ENCODE assay signal across 20 mouse cellular contexts in the genomic region with DNA sequence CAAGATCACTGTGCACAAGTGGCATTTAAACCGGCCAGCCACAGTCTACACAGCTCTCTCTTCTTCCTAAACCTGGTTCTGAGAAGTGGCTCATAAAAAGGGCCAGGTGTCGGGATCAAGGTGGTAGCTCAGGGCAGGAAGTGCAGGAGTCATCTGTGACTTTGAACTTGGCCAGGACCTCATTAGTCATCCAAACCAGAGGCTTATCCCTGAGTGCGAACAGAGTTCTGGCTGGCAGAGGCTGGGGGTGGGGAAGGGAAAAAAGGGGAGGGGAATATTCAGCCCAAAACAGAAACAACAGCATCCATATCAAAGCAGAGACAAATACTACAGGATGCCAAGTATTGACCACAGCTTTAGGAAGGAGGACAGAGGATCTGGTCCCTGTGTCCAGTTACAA. TPM values are rescaled to one million over a fixed set of nuclear protein-coding genes. Genes with fewer than 3 reads are reported as not detected.
DNase-seq lines count a peak whose midpoint lies in the region; ATAC-seq and TF ChIP-seq lines count a peak whose summit lies in the region.
"Had no signal": no experiment of that assay in that cellular context is flagged by ENCODE, and none has a peak within 500 bp of the region (broad histone marks: within the 10 kb centered on the region; RNA-seq: fewer than 3 reads in every experiment).

No protein-coding gene starts in this region.

- no peak overlapping the region for H3K4me2 ChIP-seq in liver, postnatal 0 days (ENCODE audit: low read depth, low read length)
- H3K4me2 ChIP-seq in liver, embryonic 12.5 days = no peak overlapping the region
- no peak overlapping the region for H3K4me2 ChIP-seq in intestine, embryonic 16.5 days (ENCODE audit: low read depth, low read length)
- H3K4me2 ChIP-seq in stomach, embryonic 16.5 days (ENCODE audit: low read depth, low read length) = no peak overlapping the region
- no peak overlapping the region for H3K4me2 ChIP-seq in forebrain, embryonic 12.5 days
- H3K4me2 ChIP-seq: embryonic facial prominence, embryonic 12.5 days; forebrain, embryonic 13.5 days; heart, embryonic 12.5 days; hindbrain, embryonic 14.5 days had no signal

- WGBS in liver, postnatal 0 days (ENCODE audit: insufficient replicate concordance) = 22% methylated on average over 3 of the region's 3 CpGs
- whole genome bisulfite sequencing in liver, embryonic 12.5 days (ENCODE audit: insufficient replicate concordance) = 29% methylated on average over 3 of the region's 3 CpGs
- 11% methylated on average over 3 of the region's 3 CpGs for WGBS in intestine, embryonic 16.5 days
- 9% methylated on average over 3 of the region's 3 CpGs for WGBS in stomach, embryonic 16.5 days
- WGBS in forebrain, embryonic 12.5 days = 28% methylated on average over 3 of the region's 3 CpGs

- H3K4me3 ChIP-seq in liver, postnatal 0 days (ENCODE audit: low read depth, low read length) = no peak overlapping the region
- no peak overlapping the region for H3K4me3 ChIP-seq in liver, embryonic 12.5 days
- no peak overlapping the region for H3K4me3 ChIP-seq in intestine, embryonic 16.5 days (ENCODE audit: low read length)
- no peak overlapping the region for H3K4me3 ChIP-seq in stomach, embryonic 16.5 days (replicated peaks; ENCODE audit: low read length)
- no peak overlapping the region for H3K4me3 ChIP-seq in forebrain, embryonic 12.5 days (replicated peaks)
- H3K4me3 ChIP-seq: embryonic facial prominence, embryonic 12.5 days; forebrain, embryonic 13.5 days; heart, embryonic 12.5 days; hindbrain, embryonic 10.5 days had no signal

- H3K27me3 ChIP-seq in liver, postnatal 0 days (ENCODE audit: insufficient read depth, low read length) = no peaks in the 10 kb centered on the region
- no peaks in the 10 kb centered on the region for H3K27me3 ChIP-seq in liver, embryonic 12.5 days (replicated peaks)
- H3K27me3 ChIP-seq in intestine, embryonic 16.5 days (replicated peaks; ENCODE audit: control insufficient read depth, insufficient read depth, low read length) = no peaks in the 10 kb centered on the region
- no peaks in the 10 kb centered on the region for H3K27me3 ChIP-seq in stomach, embryonic 16.5 days (ENCODE audit: control insufficient read depth, insufficient read depth, low read length)
- peaks cover under 1% of the 10 kb centered on the region; the same call in 1 of the 2 replicates for H3K27me3 ChIP-seq in forebrain, embryonic 12.5 days
- H3K27me3 ChIP-seq: CH12.LX; embryonic facial prominence, embryonic 12.5 days; forebrain, embryonic 13.5 days; heart, embryonic 12.5 days; Patski had no signal

- no peaks in the 10 kb centered on the region for H3K9me3 ChIP-seq in liver, postnatal 0 days (ENCODE audit: low read length)
- H3K9me3 ChIP-seq in liver, embryonic 12.5 days (replicated peaks) = no peaks in the 10 kb centered on the region
- H3K9me3 ChIP-seq in intestine, embryonic 16.5 days (ENCODE audit: control insufficient read depth, low read length) = peaks cover 4% of the 10 kb centered on the region
- H3K9me3 ChIP-seq in stomach, embryonic 16.5 days (replicated peaks; ENCODE audit: control insufficient read depth, low read length) = no peaks in the 10 kb centered on the region
- no peaks in the 10 kb centered on the region for H3K9me3 ChIP-seq in forebrain, embryonic 12.5 days
- H3K9me3 ChIP-seq: forebrain, embryonic 13.5 days had no signal

- no peaks in the 10 kb centered on the region for H3K36me3 ChIP-seq in liver, postnatal 0 days (replicated peaks; ENCODE audit: insufficient read depth, low read length)
- no peaks in the 10 kb centered on the region for H3K36me3 ChIP-seq in liver, embryonic 12.5 days
- no peaks in the 10 kb centered on the region for H3K36me3 ChIP-seq in intestine, embryonic 16.5 days (ENCODE audit: control insufficient read depth, insufficient read depth, low read length)
- H3K36me3 ChIP-seq in stomach, embryonic 16.5 days (ENCODE audit: control insufficient read depth, insufficient read depth, low read length) = no peaks in the 10 kb centered on the region
- H3K36me3 ChIP-seq in forebrain, embryonic 12.5 days (replicated peaks) = no peaks in the 10 kb centered on the region
- H3K36me3 ChIP-seq: embryonic facial prominence, embryonic 12.5 days; heart, embryonic 12.5 days; hindbrain, embryonic 10.5 days had no signal

- no peak overlapping the region for H3K9ac ChIP-seq in liver, postnatal 0 days (replicated peaks)
- no peak overlapping the region for H3K9ac ChIP-seq in liver, embryonic 12.5 days
- no peak overlapping the region for H3K9ac ChIP-seq in intestine, embryonic 16.5 days (ENCODE audit: low read depth, low read length)
- H3K9ac ChIP-seq in stomach, embryonic 16.5 days (ENCODE audit: low read length) = peak overlapping the region; percentile 36; the same call in 1 of the 2 replicates
- H3K9ac ChIP-seq in forebrain, embryonic 12.5 days = no peak overlapping the region
- H3K9ac ChIP-seq: embryonic facial prominence, embryonic 12.5 days; forebrain, embryonic 13.5 days; heart, embryonic 12.5 days; hindbrain, embryonic 14.5 days had no signal

- peak; percentile 56 for DNase-seq in liver, postnatal 0 days
- no peak for DNase-seq in frontal cortex, postnatal 10 days (ENCODE audit: low spot score in 2 of 2)
- DNase-seq: adrenal gland, postnatal 14 days; cerebellum, adult 11-12 months; cerebellum, adult 9-10 months; cerebellum, postnatal 25 days; gastrocnemius, postnatal 14 days had no signal

- H3K27ac ChIP-seq in liver, postnatal 0 days (ENCODE audit: low read depth) = peak overlapping the region; percentile 77
- no peak overlapping the region for H3K27ac ChIP-seq in liver, embryonic 12.5 days
- H3K27ac ChIP-seq in intestine, embryonic 16.5 days (ENCODE audit: low read length) = peak overlapping the region; percentile 29
- H3K27ac ChIP-seq in stomach, embryonic 16.5 days (ENCODE audit: low read length) = no peak overlapping the region
- no peak overlapping the region for H3K27ac ChIP-seq in forebrain, embryonic 12.5 days
- H3K27ac ChIP-seq: embryonic facial prominence, embryonic 12.5 days; forebrain, embryonic 13.5 days; hindbrain, embryonic 10.5 days; hindbrain, embryonic 14.5 days had no signal

- peak; percentile 93 for ATAC-seq in liver, postnatal 0 days
- ATAC-seq in liver, embryonic 12.5 days = no peak
- 0 out of 2 replicates have a peak, but pooled peaks have one; percentile 9 for ATAC-seq in granulocyte monocyte progenitor cell, adult 5-6 weeks (replicated peaks; ENCODE audit: poor library complexity, severe bottlenecking)
- ATAC-seq in intestine, embryonic 16.5 days = peak; percentile 72
- ATAC-seq in stomach, embryonic 16.5 days (ENCODE audit: insufficient read depth, low FRiP score) = peak; percentile 52; the same call in 1 of the 2 replicates
- ATAC-seq in forebrain, embryonic 12.5 days (ENCODE audit: low FRiP score) = no peak
- ATAC-seq: activated CD4-positive, CD25-positive, alpha-beta regulatory T cell, adult 4 months; forebrain, embryonic 13.5 days; Patski had no signal

- no peak for TF ChIP-seq CTCF in liver, postnatal 0 days (IDR thresholded peaks at IDR 0.05; ENCODE audit: low read depth)

- H3K4me1 ChIP-seq in liver, postnatal 0 days (ENCODE audit: insufficient read depth) = peaks cover 8% of the 10 kb centered on the region; the same call in 1 of the 2 replicates
- H3K4me1 ChIP-seq in liver, embryonic 12.5 days = 0 out of 2 replicates have a peak, but pooled peaks cover 3% of the 10 kb centered on the region
- peaks cover 6% of the 10 kb centered on the region for H3K4me1 ChIP-seq in intestine, embryonic 16.5 days (ENCODE audit: control insufficient read depth, insufficient read depth, low read length)
- H3K4me1 ChIP-seq in stomach, embryonic 16.5 days (ENCODE audit: control insufficient read depth, insufficient read depth, low read length) = peaks cover 6% of the 10 kb centered on the region; the same call in 1 of the 2 replicates
- H3K4me1 ChIP-seq in forebrain, embryonic 12.5 days = 0 out of 2 replicates have a peak, but pooled peaks cover 5% of the 10 kb centered on the region
- H3K4me1 ChIP-seq: embryonic facial prominence, embryonic 12.5 days; forebrain, embryonic 13.5 days had no signal

- peak; percentile 10; the same call in 1 of the 2 replicates for TF ChIP-seq EP300 in liver, postnatal 0 days (IDR thresholded peaks at IDR 0.05; ENCODE audit: low read depth)

RNA-seq across cellular contexts. Expression of a gene that starts 11.5 kb away (rescaled TPM):
- polyA plus RNA-seq in liver, postnatal 0 days (2015; fragmentation: Nextera tagmentation; extraction: Ambion mirVana) = 20.2 and 34.0 TPM in 2 replicates
- 11.5 and 11.6 TPM in 2 replicates for polyA plus RNA-seq in liver, embryonic 12.5 days (2016; fragmentation: Nextera tagmentation; extraction: Ambion mirVana)
- total RNA-seq in granulocyte monocyte progenitor cell, adult 5-6 weeks (2014; fragmentation: Nextera tagmentation) = 89.6 and 92.8 TPM in 2 replicates
- total RNA-seq in granulocyte monocyte progenitor cell, adult 5-6 weeks (2017) = 33.3 and 45.1 TPM in 2 replicates
- polyA plus RNA-seq in intestine, embryonic 16.5 days (2015; fragmentation: Nextera tagmentation; extraction: Ambion mirVana) = 9.9 and 11.7 TPM in 2 replicates
- 2.6 and 2.8 TPM in 2 replicates for polyA plus RNA-seq in stomach, embryonic 16.5 days (2015; fragmentation: Nextera tagmentation; extraction: Ambion mirVana)
- polyA plus RNA-seq in forebrain, embryonic 12.5 days (2016; fragmentation: Nextera tagmentation; extraction: Ambion mirVana) = 0.58 and 1.1 TPM in 2 replicates
- total RNA-seq: CH12.LX had no signal

RNA-seq across cellular contexts. Expression of a gene that starts 51.3 kb away (rescaled TPM):
- 30.8 and 35.2 TPM in 2 replicates for polyA plus RNA-seq in liver, postnatal 0 days (2015; fragmentation: Nextera tagmentation; extraction: Ambion mirVana)
- polyA plus RNA-seq in liver, embryonic 12.5 days (2016; fragmentation: Nextera tagmentation; extraction: Ambion mirVana) = 27.9 and 28.0 TPM in 2 replicates
- 21.3 TPM in 2 replicates for total RNA-seq in granulocyte monocyte progenitor cell, adult 5-6 weeks (2014; fragmentation: Nextera tagmentation)
- 22.5 and 26.3 TPM in 2 replicates for total RNA-seq in granulocyte monocyte progenitor cell, adult 5-6 weeks (2017)
- polyA plus RNA-seq in intestine, embryonic 16.5 days (2015; fragmentation: Nextera tagmentation; extraction: Ambion mirVana) = 43.4 and 46.4 TPM in 2 replicates
- polyA plus RNA-seq in stomach, embryonic 16.5 days (2015; fragmentation: Nextera tagmentation; extraction: Ambion mirVana) = 26.1 and 27.4 TPM in 2 replicates
- polyA plus RNA-seq in forebrain, embryonic 12.5 days (2016; fragmentation: Nextera tagmentation; extraction: Ambion mirVana) = 63.6 and 68.3 TPM in 2 replicates

Comparison
In these comparisons a context has a peak if more than half of its experiments do, and no peak if none do; other contexts are left out.
1. ATAC-seq: peak in liver, postnatal 0 days (single experiment), granulocyte monocyte progenitor cell, adult 5-6 weeks (single experiment), intestine, embryonic 16.5 days (single experiment) and stomach, embryonic 16.5 days (single experiment); none in liver, embryonic 12.5 days (single experiment) and forebrain, embryonic 12.5 days (single experiment).
2. H3K27ac ChIP-seq: peak in liver, postnatal 0 days (single experiment) and intestine, embryonic 16.5 days (single experiment); none in liver, embryonic 12.5 days (single experiment), stomach, embryonic 16.5 days (single experiment) and forebrain, embryonic 12.5 days (single experiment).